Mouse (Mus musculus): ENCODE results near the gene Rbm8a2. TPM values are rescaled to one million over a fixed set of nuclear protein-coding genes. Genes with fewer than 3 reads are reported as not detected.
"Not testable (repeated sequence)": the region's sequence is repeated elsewhere in the genome, so short reads cannot be mapped to it uniquely, and the experiment has no call there.

The Rbm8a2 gene
- polyA plus RNA-seq (2017; shearing (Covaris generic)): 1 to 10 TPM in 1 of 2 experiments, not detected in 1; 3.2 TPM

- not testable (repeated sequence) for ATAC-seq
Observed at GRCm38 (mm10) chr1:175979014-175979413, at the start of gene Rbm8a2. TSS of gene Rbm8a2 (minus strand) at chr1:175979114.

GRCm38 (mm10) chr1:176028397-176028796 lies 49.5 kb upstream of the Rbm8a2 start:
- no peak for ATAC-seq

GRCm38 (mm10) chr1:176024501-176024900 lies 45.6 kb upstream of the Rbm8a2 start:
- no peak for ATAC-seq

DNA sequence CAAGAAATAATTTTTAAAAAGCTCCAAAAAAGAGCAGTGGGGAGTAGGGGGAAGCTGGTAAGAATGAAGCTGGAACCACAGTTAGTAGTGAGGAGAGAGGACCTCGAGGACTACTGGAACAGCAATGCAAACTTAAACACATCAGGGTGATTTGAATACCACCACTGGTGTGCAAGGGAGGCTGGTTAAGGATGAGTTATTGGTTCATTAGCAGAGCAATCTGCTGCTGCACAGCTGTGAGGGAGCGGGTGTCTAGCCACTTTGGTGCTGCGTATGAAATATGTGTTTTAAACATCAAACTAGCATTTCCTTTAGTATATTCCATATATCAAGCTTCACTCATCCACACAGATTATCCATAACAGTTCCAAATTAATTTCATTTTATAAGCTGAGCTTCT lies 39.6 kb upstream of the Rbm8a2 start:
- ATAC-seq: no peak

DNA sequence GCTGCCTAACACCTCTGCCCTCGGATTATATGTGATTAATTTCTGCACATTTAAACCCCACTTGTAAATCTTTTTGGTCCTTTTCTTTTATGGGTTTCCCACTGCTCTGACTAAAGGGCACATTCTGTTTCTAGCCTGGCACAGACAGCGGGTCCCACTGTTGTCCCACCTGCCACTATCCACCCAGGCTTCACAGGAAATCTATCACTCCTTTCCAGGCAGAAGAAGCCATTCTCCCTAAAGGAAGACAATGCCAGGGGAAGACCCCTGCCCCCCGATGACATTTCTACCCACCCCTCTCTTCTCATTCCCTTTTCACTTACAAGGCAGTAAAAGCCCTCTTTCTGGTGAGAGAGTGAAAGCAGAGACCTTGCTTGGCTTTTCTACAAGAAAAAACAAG lies 37.2 kb upstream of the Rbm8a2 start:
- no peak for ATAC-seq

DNA sequence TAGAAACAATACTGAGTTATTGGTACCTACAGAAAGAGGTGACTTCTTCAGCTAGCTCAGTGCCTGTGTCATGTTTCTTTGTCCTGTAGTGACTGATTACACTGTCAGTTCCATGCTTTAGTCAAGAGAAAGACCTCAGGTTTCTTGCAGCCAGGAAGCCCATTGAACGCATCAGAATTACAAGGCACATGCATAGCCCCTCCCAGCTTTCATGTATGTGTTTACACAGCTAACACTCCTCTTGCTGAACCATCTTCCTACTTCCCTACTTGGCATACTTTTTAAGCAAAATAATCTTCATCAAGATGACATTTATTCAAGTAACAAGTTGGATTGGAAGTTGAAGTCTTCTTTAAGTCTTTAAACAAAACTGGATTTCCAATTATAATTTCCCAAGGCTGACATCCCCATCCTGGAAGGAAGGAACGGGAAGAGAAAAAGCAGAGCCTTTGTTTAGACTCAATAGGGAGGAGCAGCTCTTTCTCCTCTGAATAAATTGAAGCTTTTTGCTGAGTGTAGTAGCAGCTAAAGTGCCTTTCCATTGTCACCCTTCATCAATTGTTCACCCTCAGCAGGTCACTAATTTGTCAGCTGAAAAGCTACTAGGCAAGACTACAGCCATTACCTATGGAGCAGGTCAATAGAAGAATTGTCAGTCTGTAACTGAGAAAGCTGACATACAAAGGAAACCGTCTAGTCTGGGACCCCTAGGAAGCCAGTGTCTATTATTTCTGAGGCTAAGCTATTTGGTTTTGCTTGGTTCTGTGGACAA lies 34.8 kb upstream of the Rbm8a2 start:
- no peak for ATAC-seq

DNA sequence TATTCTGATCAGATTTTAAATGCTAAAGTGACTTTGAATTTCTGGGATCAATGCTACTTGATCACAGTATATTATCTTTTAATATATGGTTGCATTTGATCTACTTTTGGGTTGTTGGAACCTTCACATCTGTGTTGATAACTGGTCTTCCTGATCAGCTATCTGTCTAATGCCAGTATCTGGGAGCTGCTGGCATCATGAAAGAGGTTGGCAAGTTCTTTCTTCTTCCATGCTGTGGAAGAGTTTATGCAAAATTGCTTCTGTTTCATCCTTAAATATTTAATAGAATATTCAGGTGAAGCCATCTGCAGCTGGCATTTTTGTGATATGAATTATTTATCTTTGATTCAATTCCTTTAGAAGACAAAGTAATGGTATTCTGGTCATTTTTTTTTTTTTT lies 32.6 kb upstream of the Rbm8a2 start:
- ATAC-seq: no peak

- ATAC-seq: no peak
Observed at GRCm38 (mm10) chr1:176011072-176011471, 32.2 kb upstream of the Rbm8a2 start.

- no peak for ATAC-seq
Observed at GRCm38 (mm10) chr1:176008411-176008810, 29.5 kb upstream of the Rbm8a2 start.

DNA sequence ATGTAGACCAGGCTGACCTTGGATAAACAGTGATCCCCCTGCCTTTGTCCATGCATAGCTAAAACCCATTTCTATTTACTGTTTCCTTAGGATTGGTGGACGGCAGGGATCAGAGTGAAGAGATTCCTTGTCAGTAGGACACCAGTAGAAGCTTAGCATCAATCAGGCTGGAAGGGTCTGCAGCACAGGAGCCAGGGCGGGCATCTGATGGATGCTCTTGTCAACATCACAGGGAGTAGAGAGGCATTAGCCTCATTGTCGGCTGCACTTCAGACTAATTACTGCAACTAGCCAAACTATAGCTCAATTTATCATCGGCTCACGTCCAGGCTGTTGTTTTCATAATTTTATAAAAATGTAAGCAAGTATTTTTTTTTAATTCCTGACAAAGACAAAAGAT lies 21.7 kb upstream of the Rbm8a2 start:
- ATAC-seq: no peak

- ATAC-seq: no peak
Observed at GRCm38 (mm10) chr1:175997076-175997651, 18.2 kb upstream of the Rbm8a2 start.

GRCm38 (mm10) chr1:175988912-175989311 lies 10.0 kb upstream of the Rbm8a2 start:
- ATAC-seq: no peak

DNA sequence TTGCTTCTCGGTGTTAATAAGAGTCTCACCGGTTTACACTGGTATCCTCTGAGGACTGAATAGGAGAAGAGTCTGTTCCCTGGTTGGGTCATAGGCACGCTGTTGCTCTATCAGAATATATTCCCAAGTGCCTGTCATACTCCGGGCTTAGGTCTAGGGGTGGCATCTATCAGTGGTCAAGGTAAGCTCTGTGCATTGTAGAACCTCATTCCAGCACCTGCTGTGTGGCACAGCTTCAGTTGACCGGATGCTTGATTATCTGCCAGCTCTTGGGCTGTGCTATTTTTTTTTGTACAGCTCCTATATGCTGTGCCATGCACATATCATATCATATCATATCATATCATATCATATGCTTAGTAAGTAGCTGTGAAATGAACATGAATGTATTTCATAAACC lies 9.5 kb upstream of the Rbm8a2 start:
- no peak for ATAC-seq

DNA sequence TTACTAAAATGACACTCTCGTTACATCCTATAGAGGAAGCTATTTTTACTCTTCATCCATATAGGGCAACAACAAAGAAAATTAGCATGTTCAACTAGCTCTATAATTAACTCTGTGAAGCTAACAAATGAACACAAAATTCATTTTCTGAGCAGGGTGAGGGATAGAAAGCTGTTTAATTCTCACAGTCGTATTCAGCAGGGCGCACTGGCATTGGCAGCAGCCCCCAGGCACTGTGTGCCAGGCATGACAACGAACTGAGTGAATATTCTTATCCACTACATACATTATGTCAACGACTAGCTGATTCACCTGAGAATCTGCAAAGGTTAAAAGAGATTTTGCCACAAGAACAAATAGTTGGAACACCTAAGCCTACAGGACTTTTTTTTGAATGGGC lies 8.2 kb downstream of the Rbm8a2 start:
- no peak for ATAC-seq

GRCm38 (mm10) chr1:175967004-175967745 lies 11.7 kb downstream of the Rbm8a2 start:
- no peak for ATAC-seq

- no peak for ATAC-seq
Observed at GRCm38 (mm10) chr1:175961786-175962185, 17.1 kb downstream of the Rbm8a2 start.

GRCm38 (mm10) chr1:175950851-175951250 lies 28.1 kb downstream of the Rbm8a2 start:
- ATAC-seq: no peak

- ATAC-seq: no peak
Observed at GRCm38 (mm10) chr1:175950421-175950820, 28.5 kb downstream of the Rbm8a2 start.

DNA sequence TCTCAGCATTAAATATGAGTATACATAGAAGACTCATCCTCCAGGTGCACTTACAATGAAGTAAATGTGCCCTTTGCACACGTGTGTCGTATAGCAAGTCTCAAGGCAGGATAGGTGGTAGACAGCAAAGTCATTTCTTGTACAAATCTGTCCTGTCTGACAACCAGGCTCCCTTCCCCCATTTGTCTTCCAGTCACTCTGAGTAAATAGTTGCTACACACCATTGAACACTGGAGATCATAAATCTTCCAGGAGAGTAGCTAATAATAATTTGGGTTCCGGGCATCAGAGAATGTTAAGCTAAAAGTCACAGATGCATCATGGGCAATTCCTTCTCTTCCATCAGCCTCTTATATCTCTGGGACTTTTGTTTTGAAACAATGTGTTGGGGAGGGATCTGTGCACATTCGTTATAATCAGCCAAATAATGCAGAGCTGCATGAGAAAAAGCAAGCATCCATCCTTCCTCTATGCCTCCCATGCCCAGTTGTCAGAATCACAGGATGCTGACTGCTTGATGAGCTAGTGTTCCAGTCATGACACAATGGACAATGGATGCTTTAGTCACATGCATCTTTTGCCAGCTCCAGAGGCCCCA lies 32.1 kb downstream of the Rbm8a2 start:
- ATAC-seq: no peak

- ATAC-seq: no peak
Observed at GRCm38 (mm10) chr1:175943168-175943567, 35.7 kb downstream of the Rbm8a2 start.

DNA sequence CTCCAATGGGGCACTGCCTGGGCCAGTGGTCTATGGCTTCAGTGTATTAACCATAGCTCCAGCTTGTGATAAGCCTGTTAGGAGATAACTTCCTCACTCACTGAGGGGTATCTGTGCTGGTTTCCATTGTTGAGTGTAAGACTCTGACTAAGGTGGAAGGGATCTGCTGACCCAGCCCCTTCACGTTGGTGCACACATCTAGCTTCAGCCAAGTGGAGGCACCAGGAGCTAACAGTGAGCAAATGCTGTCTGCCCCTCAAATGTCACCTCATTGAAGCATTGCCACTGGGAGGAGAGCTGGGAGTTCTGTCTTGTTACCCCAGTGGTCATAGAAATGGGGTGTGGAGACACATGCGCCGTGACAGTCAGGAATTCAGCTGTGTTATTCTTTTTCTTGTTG lies 40.2 kb downstream of the Rbm8a2 start:
- ATAC-seq: no peak

DNA sequence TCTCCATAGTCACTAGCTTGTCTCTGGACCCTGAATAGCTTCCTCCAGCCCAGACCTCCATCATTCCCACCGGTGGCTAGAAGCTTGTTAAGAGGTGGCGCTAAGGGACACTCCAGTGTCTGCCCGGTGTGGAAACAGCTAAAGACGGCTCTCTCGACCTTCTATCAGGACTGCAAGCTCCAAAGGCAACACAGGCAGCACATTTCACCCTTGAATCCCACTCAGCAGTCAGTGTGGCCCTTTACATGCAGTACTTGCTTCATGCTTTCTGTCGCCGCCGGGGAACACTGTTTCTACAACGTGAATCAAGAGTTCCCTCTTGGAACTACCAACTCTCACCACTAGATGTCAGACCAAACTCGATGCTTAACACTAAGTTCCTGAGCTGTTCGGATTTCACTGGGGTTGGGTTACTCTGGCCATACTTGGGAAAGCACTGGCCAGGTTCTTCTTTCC lies 42.6 kb downstream of the Rbm8a2 start:
- ATAC-seq: peak; percentile 68

DNA sequence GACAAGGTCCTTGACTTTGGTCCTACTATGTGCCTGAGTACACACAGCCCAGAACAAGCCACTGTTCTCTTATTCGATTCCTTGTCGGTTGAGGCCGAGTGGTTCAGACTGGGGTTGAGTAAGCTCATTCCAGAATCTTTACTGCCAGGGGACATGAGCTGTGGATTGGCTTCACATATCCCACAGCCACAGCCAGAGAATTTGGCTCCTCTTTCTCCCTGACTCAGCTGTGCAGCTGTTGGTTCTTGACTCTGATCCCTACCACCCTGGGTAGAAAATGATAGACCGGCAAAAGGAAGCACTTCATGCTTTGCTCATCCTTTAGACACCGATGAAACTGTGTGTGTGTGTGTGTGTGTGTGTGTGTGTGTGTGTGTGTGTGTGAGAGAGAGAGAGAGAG lies 47.5 kb downstream of the Rbm8a2 start:
- ATAC-seq: no peak

Measured in activated CD4-positive, CD25-positive, alpha-beta regulatory T cell, adult 4 months (primary cell).